Mouse (Mus musculus) monocyte, adult 5-6 weeks (primary cell): ENCODE measurements around the gene Trim31. TPM values are rescaled to one million over a fixed set of nuclear protein-coding genes. Genes with fewer than 3 reads are reported as not detected.

Experiments
- total RNA-seq: library from RNA; stranded (forward); fragments of 200-1000, 200-491, 200-594 nt; gene quantifications from 3 replicates; pipeline ENCODE4 v1.2.3, GENCODE M21; 2017

Trim31 gene
- total RNA-seq, 1 experiment from 2014 or later = not detected

Other genes starting within 250 kb of the Trim31 start
- not detected in 3 replicates for gene H2-M1, start 225.9 kb upstream of the Trim31 start, total RNA-seq
- not detected in 3 replicates for gene H2-M10.5, start 125.2 kb upstream of the Trim31 start, total RNA-seq
- gene H2-M10.6, start 85.9 kb upstream of the Trim31 start, total RNA-seq = not detected in 3 replicates
- gene Trim26, start 61.0 kb upstream of the Trim31 start, total RNA-seq = 45.2 to 61.6 TPM (median 45.5 TPM) in 3 replicates
- not detected in 3 replicates for gene Trim15, start 30.9 kb upstream of the Trim31 start, total RNA-seq
- 0.49 to 16.6 TPM (median 11.1 TPM) in 3 replicates for gene Trim10, start 28.5 kb upstream of the Trim31 start, total RNA-seq
- gene Trim40, start 8.0 kb upstream of the Trim31 start, total RNA-seq = not detected in 3 replicates
- gene Rnf39, start 44.8 kb downstream of the Trim31 start, total RNA-seq = 2.6 TPM in 1 of 3 replicates, not detected in the others
- 41.5 to 96.1 TPM (median 79.2 TPM) in 3 replicates for gene Ppp1r11, start 53.6 kb downstream of the Trim31 start, total RNA-seq
- 28.2 to 45.0 TPM (median 30.5 TPM) in 3 replicates for gene Znrd1, start 60.4 kb downstream of the Trim31 start, total RNA-seq
- gene Znrd1as, start 60.5 kb downstream of the Trim31 start, total RNA-seq = 1.1 to 4.4 TPM (median 3.4 TPM) in 3 replicates
- not detected in 3 replicates for gene 2410137M14Rik, start 83.1 kb downstream of the Trim31 start, total RNA-seq
- not detected in 3 replicates for gene H2-M5, start 91.4 kb downstream of the Trim31 start, total RNA-seq
- 0.64 to 3.4 TPM in 2 of 3 replicates, not detected in the other for gene Zfp57, start 103.0 kb downstream of the Trim31 start, total RNA-seq
- gene Mog, start 125.3 kb downstream of the Trim31 start, total RNA-seq = not detected in 3 replicates
- gene Gabbr1, start 147.8 kb downstream of the Trim31 start, total RNA-seq = 20.1 to 24.2 TPM (median 24.1 TPM) in 3 replicates
- gene Olfr90, start 190.4 kb downstream of the Trim31 start, total RNA-seq = not detected in 3 replicates
- gene Olfr91, start 200.2 kb downstream of the Trim31 start, total RNA-seq = not detected in 3 replicates
- 0.48 TPM in 1 of 3 replicates, not detected in the others for gene Olfr92, start 222.0 kb downstream of the Trim31 start, total RNA-seq